Mouse (Mus musculus) cerebellum, postnatal 4 days (tissue): ENCODE measurements at regions not wholly inside any gene's neighbourhood (a gene's known extent, or its start where the extent isn't known, plus 50 kb on each side); places are given as distances from the start of the nearest gene placed in this dataset.

Experiments used
- DNase-seq, 2 experiments: peaks; one replicate each; pipeline ENCODE4 v3.0.0; 2022; ENCODE audit warnings: low spot score in 2 of 2, mixed read lengths in 1 of 2

DNA sequence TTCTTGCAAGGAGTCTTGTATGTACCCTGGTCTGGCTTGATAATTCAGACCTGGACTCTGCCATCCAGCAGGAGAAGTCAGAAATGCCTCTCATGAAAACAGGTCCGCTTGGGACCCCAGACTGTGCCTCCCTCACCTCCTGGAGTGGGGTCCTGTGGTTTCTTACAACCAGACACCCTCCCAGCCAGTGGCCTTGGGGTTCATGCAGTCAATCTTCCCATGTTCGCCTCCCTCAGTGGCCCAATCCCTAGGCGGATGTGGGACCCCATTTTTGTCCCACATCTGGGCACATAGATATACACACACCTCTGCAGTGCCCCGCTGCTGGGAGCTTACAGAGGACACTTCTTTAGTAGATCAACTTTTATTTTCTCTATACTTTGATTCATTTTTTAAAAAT is 217.7 kb downstream of the Lrfn2 start:
- no peak for DNase-seq

DNA sequence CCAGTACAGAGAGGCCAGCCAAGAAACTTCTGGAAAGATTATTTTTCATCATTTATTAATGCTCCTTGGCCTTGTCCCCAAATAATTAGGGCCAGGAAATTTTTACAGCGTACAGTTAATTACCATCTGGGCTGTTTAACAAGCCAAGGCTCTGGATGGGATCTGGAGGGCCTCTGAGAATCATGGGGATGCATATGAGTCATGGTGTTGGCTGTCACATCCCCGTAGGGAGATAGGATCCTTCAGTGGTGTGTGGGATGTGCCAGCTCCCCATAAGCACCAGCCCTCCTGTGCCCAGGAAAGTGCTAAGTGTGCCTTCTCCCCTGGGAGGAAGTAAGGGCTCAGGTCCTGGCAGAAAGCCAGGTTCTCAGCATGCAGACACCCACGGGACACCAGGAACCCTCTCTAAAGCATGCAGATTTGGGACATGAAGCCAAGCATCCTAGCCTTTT is 218.8 kb downstream of the Lrfn2 start:
- DNase-seq = peak in 1 of 2 experiments; percentile 23

DNA sequence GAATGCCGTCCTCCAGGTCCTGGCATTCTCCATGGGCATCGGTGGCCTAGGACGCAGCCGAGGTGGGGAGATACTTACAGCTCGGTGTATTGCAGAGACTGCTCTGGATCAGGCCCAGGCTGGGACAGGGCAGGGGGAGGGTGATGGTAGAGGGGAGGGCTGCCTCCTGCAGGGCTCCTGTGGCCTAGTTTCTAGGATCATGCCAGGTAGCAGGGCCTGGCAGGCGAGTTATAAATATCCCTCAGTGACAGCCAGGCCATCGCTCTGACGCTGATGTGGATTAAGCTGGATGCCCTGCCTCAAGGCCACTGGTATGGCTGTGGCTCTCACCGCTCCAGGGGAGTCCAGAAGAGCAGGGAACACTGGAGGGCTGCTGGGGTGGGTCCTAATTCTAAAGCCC is 221.8 kb downstream of the Lrfn2 start:
- DNase-seq = no peak

DNA sequence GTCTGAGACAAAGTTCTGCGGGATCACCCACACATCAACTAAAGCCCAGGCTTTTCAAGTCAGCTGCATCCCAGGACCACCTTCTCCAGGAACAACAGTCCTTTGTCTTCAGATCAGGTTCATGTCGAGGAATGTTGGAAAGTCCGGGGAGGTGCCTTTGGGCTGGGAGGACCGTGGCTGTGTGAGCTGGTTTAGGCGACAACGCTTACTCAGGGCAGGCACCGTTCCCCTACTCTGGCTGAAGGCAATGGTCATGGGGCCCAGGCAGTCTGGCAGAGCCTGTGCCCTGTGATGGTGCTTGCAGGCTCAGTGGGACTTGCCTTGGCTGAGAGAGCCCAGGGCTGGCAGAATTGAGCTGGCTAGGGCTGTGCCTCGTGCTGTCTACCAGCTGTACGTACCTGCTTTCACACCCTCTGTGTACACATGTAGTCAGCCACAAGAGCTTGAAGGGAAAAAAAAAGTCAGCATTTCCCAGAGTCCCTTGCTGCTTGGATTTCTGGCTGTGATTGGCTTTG is 222.9 kb downstream of the Lrfn2 start:
- no peak for DNase-seq

DNA sequence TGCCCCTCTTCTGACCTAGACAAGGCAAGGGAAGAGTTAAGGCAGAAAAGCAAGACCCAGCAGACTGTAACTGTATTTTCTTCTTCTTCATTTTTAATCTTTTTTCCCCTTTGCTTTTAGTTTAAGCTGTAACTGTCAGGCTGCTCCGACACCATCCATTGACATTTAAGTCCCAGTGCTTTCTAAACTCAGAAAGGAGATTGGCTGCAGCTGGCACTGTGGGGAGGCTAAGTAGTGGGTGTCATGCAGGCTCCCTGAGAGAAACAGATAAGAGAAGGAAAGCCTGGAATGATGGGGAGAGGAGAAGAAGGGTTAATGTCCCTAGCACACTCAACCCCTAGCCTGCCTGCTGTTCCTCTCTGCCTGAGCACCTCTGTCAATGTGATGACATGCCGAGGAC is 225.4 kb downstream of the Lrfn2 start:
- DNase-seq = no peak

DNA sequence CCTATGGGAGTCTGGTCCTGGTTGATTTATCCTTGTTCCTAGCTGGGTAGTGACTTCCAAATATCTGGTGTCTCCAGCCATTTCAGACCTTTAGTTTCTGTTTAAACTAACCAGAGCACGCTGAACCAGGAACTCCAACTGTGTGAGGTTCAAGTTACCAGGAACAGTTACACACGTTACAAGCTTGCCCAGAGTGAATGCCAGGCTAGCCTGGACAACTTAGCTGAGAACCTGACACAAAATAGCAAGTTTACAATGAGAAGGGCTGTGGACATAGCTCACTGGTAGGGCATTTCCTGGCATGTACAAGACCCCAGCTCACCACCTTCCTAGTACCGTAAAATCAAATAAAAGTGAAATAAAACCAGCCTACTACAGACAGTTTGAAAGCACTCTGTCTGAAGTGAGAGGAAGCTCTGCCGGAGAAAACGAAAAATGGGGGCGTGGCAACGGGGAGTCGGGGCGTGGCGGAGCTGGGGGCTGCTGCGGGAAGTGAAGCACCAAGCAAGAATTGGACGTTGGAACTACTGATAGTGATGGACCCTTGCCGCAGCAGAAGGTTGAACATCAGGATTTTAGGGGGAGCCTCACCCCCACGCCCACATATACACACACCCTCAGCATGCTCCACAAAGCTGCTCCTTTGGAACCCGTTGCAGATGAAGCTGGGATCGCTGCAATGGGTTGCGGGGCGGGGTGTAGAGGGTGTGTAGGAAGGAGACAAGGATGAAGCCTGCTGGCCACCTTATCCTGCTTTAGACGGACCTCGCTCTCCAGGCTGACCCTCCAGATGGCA is 239.3 kb downstream of the Lrfn2 start:
- no peak for DNase-seq

DNA sequence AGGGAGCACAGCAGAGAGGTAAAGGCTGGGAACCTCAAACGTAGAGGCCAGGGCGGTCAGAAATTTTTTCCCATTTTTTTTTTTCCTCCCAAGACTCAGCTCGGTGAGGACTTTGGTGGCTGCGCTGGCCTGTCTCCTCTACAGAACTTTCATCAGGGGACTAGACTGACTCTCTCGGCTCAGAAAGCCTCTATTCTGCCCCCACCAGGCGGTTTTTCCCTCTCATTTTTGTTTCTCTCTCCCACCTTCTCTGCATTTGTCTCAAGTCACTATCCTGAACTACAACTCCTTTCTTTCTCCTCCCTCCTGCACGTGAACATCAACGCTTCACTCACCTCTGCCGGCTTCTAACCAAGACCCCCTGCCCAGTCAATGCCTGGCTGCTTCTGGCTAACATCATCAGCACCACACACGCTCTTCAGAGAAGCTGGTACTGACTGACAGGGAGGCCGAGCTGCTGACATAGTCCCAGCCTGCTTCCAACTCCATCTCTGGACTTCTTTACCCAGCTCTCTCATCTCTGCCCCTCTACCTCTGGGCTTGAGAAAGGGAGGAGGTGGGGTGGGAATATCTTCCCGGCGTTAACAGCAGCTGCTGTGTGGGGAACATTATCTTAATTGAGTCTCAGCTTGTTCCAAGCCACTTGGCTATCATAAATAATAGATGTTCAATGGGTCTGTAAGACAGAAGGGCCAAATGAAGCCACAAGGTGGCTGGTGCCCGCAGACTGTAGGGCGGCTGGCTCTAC is 240.0 kb downstream of the Lrfn2 start:
- no peak for DNase-seq

DNA sequence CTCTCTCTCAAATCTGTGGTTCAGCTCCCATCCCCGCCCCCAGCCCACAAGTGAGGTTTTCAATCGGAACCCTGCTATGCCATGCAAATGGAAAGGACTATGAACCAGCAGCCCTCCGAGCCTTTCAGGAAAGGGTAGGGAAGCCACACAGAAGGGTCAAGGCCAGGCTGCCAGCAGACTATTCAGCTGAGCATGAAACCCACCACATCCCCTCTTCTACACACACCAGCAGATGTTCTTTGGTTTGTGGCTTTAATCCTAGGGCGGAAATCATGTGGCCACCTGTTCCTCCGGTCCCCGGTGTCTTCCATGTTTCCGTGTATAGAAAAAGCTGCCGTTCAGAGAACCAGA is 240.6 kb downstream of the Lrfn2 start:
- DNase-seq = no peak

DNA sequence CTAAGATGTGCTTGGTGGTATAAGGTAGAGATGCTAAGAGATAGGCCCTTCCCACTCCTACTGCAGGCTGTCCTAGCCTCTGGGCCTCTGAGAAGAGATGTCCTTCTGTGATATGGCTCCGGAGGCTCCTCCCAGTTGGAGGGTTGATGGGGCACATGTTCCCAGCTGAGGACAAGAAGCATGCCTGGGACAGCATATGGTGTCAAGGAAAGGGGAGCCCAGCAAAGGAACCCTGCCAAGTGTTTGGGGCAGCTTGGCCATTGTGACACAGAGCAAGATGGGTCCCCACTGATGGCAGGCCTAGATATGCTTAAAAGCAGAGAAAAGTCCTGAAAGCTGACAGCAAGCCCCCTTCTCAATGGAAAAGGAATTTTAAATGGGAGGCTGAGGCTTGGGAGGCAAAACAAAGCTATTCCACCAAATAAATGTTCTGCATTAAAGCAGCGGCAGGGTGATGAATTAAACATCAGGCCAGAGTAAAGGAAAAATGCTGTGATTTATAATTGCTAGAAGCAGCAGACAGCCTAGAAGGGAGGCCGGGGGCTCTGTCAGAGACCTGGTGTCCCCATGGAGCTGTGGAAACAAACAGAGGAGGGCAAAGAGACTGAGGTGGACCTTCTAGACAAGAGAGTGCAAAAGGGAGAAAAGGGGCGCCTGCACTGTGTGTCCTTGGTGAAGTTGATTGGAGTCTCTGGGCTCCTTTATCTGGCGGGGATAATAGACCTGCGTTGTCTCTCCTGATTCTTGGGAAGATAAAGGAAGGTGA is 246.0 kb downstream of the Lrfn2 start:
- no peak for DNase-seq

DNA sequence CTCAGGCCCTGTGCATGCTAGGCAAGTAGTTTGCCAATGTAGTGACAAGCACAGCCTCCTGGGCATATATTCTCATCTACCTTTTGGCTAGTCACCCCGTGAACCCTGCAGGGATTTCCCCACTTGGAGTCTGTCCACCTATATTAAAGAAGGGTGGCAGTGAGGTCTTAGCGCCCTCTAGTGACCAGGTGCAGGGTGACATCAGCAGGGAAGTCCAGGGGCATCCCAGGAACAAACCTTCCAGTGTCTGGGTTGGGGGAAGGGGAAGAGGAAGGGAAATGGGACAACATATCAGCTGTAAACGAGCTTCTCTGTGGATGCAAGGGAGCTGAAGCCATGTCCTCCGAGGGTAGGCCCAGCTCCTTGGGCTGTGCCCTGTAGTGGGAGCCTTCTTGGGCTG is 245.7 kb upstream of the Mocs1 start:
- no peak for DNase-seq

DNA sequence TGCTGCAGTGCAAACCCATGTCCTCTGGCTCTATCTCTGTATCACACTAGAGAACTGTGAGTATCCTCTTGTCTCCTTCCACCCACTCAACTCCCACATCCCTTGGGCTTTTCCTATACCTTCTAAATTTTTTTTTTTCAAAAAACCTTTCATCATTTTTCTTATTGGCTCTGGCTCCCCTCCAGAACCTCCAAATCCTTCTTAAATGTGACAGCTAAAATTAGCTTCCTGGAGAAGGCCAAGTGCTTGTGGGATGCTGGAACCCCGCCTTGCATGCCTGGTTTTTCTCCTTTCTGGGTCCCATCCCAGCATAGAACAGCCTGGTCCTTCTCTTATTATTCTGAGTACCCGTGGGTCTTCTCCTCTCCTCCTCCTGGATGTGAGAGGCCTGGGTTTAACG is 244.2 kb upstream of the Mocs1 start:
- DNase-seq = no peak

DNA sequence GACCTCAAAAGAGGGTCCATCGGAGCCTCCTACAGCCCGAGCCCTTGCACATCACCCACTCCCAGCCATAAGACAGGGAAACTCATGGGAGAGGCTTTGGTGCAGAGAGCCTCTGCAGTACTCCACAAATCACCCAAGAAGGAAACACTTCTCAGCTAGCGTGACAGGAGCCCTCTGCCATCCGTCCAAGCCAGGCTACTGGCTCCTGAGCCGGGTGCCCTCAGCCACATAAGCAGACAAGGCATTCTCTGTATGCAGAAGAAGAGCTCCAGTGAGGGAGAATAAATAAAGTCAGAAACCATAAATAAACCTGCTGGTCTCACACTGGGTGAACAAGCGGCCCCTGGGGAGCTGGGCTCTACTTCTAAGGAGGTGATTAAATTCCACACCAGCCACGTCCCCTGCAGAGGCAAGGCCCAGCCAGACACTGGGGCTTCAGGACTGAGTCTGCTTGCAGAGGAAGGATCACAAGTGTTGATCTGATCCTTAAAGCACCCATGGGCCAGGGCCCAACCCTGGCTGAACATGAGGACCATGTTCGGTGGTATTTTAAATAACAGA is 243.0 kb upstream of the Mocs1 start:
- no peak for DNase-seq

DNA sequence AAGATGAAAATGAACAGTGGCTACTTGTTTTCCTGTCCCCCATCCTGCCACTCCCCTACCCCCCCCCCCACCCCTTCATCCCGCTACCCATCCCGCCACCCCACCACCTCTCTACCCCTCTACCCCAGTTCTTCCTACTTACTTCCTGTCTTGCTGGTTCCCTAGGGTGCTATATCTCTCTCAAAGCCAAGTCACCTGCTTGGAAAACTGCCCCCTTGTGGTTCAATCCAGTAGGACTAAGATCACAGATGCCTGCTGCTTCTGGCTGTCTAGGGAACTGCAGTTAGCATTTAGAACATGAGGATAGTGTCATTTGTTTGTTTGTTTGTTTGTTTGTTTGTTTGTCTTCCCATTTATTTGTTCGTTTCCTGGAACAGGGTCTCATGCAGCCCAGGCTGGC is 238.4 kb upstream of the Mocs1 start:
- DNase-seq = peak in 1 of 2 experiments; percentile 64

DNA sequence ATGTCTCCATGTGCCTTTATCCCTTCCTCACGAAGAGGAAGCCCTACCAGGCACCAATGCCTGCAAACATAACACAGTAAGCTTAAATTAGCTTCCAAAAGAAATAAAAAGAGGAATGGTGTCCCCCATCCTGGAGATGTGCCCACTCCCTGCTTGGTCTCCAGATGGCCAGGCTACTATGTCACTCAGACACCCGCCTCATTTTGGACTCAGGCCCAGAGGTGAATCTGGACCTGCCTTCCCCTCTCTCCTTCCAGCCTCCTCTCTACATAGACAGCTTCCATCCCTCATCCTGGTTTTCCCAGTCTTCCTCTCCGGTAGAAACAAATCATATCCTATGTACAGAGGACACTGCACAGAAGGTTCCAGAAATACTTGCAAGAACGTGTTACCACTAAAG is 237.8 kb upstream of the Mocs1 start:
- peak in 1 of 2 experiments; percentile 82 for DNase-seq

DNA sequence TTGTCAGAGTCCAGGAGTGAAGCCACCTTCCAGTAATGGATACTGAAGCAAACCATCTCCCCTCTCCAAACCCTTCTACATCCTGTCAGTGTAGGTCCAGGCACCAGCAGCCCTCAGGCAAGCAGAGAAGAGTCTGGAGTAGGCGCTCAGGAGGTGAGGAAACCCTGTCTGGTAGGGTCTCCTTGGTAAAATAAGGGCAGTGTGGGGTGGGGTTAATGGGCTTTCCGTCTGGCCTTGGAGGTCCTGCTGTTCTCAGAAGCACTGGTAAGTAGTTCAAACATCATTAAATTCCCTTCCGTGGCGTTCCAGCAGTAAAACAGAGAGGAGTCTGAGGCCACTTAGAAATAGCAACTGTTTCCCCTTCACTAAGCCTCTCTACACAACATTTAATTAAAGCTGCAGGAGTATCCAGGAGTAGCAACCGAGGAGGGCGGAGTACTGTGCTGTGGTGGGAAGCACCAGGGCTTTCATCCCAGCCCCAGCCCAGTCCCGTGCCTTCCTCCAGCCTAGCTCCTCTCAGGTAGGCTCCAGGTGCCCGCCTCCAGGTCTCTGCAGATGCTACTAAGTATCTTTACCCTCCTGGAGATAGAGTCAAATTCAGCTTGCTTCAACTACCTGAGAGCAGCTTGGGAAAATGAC is 232.0 kb upstream of the Mocs1 start:
- no peak for DNase-seq

DNA sequence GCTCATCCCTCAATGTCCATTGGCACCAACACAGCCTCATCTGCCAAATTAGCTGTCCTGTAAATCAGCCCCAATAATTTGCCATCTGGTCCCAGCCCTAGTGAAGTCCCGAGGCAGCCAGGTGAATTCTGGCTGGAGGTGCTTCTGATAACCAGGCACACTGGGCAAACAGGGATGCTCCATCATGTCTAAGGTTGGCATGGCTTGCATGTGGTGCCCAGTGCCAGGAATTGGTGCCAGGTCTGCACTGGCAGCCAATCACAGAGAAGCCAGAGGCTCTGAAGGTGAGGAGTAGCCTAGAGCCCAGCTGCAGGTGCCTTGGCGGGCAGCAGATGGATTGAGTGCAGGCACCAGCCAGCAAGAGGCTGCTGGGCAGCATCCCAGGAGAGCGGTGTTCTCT is 226.7 kb upstream of the Mocs1 start:
- peak in 1 of 2 experiments; percentile 67 for DNase-seq

DNA sequence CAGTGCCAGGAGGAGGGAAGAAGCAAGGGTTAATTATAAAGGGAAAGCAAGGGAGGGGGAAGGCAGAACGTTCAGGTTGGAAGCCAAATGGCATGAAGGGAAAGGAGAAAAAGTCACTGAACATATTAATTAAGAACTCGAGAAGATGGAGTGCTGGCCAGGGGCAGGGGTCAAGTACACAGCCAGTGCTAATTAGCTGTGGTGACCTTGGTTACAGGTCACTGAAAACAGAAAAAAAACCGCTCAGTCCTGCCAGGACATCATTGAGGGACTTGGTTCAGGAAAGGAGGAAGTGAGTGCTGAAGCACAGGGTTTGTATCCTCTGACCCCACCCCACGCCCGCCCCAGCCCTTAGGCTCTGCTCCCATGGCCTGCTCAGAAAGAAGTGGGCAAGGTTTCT is 223.1 kb upstream of the Mocs1 start:
- no peak for DNase-seq

DNA sequence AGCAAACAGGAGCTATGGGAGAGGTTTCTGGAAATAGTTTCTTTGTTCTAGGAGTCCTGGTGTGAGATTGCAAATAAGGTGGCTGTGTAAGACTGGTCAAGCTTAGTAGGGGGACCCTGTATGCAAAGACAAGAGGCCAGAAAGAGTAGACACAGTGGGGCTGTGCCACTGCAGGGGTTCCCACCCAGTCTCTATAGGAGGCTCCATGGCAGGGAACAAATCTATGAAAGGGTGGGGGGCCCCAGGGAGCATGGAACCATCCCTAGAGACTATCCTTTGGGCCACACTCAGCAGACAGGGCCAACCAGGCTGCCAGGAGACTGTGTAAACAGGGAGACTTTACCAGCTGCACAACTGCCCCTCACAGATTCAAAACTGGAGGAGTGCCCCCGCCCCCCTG is 222.6 kb upstream of the Mocs1 start:
- no peak for DNase-seq

DNA sequence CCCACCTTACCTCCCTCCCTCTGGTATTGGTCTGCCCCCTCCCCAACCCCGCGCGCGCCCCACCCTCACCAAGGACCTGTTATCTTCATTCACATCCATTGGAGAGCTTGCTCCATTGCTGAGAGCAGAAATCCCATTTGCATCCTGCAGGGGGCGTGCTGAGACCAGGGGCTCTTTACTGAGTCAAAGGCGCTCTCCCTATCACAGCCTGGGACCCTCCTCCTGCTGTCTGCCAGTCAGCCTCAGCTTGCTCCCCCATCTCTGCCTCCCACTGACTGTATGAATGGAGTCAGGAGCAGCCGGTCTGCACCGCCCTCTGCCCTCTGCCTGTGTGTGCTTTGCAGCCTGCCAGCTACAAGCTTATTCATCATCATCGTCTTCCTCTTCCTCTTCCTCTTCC is 221.5 kb upstream of the Mocs1 start:
- peak; percentile 56 to 71 for DNase-seq

DNA sequence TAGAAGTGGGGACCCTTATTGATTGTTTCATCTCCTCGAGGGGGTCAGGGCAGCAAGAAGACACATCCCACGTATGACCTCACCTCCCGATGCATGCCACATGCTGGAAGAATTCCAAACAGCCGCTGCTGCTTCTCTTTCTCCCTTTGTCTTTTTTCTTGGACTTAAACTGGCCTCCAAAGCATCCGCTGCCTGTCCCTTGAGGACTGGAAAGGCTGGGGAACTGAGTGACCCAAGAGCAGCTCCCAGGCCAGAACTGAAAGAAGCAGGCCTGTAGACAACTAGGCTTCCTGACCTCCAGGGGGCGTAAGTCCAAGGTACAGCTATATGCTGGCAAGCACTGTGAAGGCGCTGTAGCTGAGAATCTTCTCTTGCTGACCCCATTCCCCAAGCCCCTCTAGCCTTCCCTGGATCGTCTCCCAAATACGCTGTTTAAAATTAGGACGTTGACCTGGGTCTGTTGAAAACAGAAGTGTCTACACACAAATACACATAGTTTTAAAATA is 219.8 kb upstream of the Mocs1 start:
- DNase-seq = no peak

DNA sequence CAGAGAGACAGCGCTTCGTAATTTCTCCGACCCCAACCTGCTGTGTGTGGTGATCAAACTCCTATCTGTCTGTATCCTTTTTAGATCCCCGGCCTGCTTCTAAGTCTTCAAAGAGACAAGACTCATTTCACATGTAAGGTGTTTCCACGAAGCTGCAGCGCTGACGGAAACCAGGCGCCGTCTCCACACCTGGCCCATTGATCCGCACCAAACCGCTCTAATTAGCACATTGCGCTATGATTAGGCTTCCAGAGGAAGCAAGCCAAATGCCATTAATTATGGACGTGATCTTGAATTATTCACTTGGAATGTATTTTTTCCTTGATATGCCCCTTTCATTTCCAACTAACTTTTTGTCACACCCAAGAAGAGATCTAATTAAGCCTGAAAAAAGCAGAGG is 215.2 kb upstream of the Mocs1 start:
- DNase-seq = no peak
